Mouse (Mus musculus) erythroblast, embryonic 14.5 days (primary cell): ENCODE results near the gene Rnf213. TPM values are rescaled to one million over a fixed set of nuclear protein-coding genes. Genes with fewer than 3 reads are reported as not detected.

Source experiments
- H3K27me3 ChIP-seq: 2 replicates; pipeline ENCODE4 v1.6.1; 2012; ENCODE audit warnings: inconsistent platforms; ENCODE audit not compliant: control insufficient read depth
- H3K36me3 ChIP-seq: 2 replicates; pipeline ENCODE4 v1.6.1; 2012; ENCODE audit warnings: mild to moderate bottlenecking, inconsistent platforms; ENCODE audit not compliant: control insufficient read depth
- H3K4me1 ChIP-seq: 2 replicates; pipeline ENCODE4 v1.6.1; 2012; ENCODE audit warnings: inconsistent platforms; ENCODE audit not compliant: control insufficient read depth
- H3K4me3 ChIP-seq: replicated peaks from 2 replicates; pipeline ENCODE3; 2012; ENCODE audit warnings: moderate library complexity, mild to moderate bottlenecking, inconsistent platforms
- H3K9me3 ChIP-seq: 2 replicates; pipeline ENCODE4 v1.6.1; 2012; ENCODE audit warnings: low read length, inconsistent platforms, mixed read lengths; ENCODE audit not compliant: control insufficient read depth
- GATA1 ChIP-seq: IDR thresholded peaks from 2 replicates; pipeline ENCODE4 v1.6.1; 2012; ENCODE audit warnings: low read length, inconsistent platforms, mixed read lengths
- TAL1 ChIP-seq: IDR thresholded peaks from 3 replicates; pipeline ENCODE4 v1.6.1; 2012; ENCODE audit warnings: low read length, inconsistent platforms, mixed read lengths
- polyA plus RNA-seq: library from polyadenylated mRNA; stranded (reverse); fragments of >175 nt; gene quantifications from 2 replicates; pipeline ENCODE4 v1.2.3, GENCODE M21; 2012

Gene Rnf213
- polyA plus RNA-seq, 1 experiment = 0.01 TPM

DNA sequence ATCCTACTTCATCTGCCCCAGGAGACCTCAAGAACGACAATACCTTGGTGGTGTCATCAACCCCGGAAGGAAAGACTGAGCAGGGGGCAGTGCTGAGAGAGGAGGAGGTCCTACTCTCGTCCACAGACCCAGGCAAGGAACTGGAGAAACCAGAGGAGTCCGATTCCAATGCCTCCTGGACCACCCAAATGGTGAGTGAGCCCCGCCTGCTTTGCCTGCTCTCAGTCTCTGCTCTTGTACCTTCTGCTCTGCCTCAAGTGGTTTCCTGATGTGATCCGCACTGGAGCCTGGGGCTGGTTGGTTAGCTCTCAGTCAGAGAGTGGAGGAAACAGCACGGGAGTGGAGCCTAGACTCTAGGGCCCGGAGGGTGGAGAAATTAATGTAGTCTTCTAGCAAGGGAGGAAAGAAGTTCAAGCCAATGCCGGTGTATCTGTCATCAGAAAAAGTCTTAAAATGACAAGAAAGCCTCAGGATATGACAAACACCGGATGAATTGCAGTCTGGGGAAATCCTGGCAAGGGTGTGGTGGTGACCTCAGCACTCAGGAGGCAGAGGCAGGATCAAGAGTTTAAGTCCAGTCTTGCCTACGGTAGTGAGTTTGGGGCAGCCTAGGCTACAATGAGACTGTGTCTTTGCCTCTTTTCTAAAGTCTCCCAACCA is 9.7 kb downstream of the Rnf213 start:
- Histone ChIP-seq H3K9me3 (no peaks in the 10 kb centered on the region), H3K36me3 (peaks cover 5% of the 10 kb centered on the region), H3K4me3 (no peak overlapping the region), H3K27me3 (no peaks in the 10 kb centered on the region), H3K4me1 (no peaks in the 10 kb centered on the region)
- TF ChIP-seq GATA1 (no peak), TAL1 (no peak)

DNA sequence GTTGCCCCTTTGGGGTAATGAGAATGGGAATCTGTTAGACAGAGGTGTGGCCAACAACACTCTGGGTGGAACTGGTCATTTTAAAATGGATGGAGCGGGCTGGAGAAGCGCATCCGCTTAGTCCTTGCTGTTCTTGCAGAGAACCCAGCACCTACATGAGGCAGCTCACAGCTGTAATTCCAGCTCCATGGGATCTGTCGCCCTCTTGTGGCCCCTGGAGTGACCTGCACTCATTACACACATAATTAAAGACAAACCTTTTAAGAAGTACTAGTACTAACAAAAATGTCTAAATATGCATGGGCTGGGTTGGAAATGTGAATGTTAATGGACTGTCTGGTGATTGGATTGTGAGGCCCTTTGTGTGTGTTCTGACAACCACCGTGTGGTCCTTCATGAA is 11.7 kb downstream of the Rnf213 start:
- no peak overlapping the region for H3K4me3 ChIP-seq
- H3K36me3 ChIP-seq = peaks cover 15% of the 10 kb centered on the region
- H3K4me1 ChIP-seq = no peaks in the 10 kb centered on the region; the same call in 1 of the 2 replicates
- TF ChIP-seq TAL1 (no peak), GATA1 (no peak)
- H3K9me3 ChIP-seq = no peaks in the 10 kb centered on the region
- no peaks in the 10 kb centered on the region for H3K27me3 ChIP-seq

DNA sequence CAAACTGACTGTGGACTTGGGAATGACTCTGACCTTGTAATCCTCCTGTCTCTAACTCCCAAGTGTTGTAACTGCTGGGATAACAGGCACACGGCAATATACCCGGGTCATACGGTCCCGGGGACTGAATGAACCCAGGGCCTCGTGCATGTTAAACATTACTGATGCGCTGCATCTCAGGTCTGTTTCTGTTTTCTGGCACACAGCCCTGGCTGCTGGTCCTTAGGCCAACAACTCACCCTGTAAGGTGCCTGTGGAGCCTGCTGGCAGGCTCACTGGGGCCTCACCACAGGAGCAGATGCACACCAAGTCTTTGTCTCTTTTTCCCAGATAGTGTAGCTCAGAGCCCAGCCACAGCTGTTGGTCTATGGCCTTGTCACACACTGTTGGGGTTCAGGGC is 14.5 kb downstream of the Rnf213 start:
- Histone ChIP-seq H3K4me3 (no peak overlapping the region), H3K36me3 (peaks cover 28% of the 10 kb centered on the region), H3K27me3 (no peaks in the 10 kb centered on the region), H3K9me3 (no peaks in the 10 kb centered on the region), H3K4me1 (no peaks in the 10 kb centered on the region; the same call in 1 of the 2 replicates)
- no peak for TF ChIP-seq GATA1
- no peak for TF ChIP-seq TAL1

- no peak for TF ChIP-seq GATA1
- TF ChIP-seq TAL1 = no peak
- H3K27me3 ChIP-seq = no peaks in the 10 kb centered on the region
- H3K9me3 ChIP-seq = no peaks in the 10 kb centered on the region
- no peaks in the 10 kb centered on the region; the same call in 1 of the 2 replicates for H3K4me1 ChIP-seq
- no peak overlapping the region for H3K4me3 ChIP-seq
- H3K36me3 ChIP-seq = peaks cover 28% of the 10 kb centered on the region
Measured at GRCm38 (mm10) chr11:119407977-119408376, 15.1 kb downstream of the Rnf213 start.

DNA sequence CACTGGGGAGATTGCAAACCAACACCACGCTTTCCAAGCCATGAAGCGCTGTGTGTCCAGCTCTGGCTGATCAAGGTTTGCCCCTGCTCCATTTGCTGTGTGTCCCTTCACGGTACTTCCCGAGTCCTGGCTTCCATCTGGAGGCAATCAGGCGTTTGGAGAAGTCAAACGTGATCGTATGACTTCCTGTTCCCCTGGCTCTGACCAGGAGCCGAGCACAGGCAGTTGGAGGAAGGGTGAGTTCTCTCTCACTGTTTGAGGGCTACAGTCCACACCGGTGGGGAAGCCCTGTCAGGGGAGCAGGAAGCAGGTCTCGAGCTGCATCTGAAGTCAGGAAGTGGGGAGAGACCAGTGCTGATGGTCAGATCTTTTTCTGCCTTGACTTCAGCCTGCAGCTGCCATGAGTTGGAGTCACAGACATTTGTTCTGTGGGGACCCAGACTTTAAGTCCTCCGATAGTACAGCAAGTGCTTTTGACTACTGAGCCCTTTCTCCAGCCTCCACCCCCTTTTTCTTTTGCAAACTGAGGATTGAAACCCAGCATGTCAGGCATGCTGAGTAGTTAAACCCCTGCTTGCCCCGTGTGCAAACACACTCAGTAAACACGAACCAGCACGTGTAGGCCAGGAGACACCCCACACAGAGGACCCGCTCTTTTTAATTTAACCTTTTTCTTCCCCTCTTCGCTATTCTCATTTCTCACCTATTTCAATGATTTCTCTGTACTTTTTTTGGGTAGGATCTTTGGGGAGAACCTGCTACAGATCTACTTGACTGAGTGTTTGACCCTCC is 26.6 kb downstream of the Rnf213 start:
- H3K4me1 ChIP-seq = no peaks in the 10 kb centered on the region
- no peaks in the 10 kb centered on the region for H3K27me3 ChIP-seq
- H3K9me3 ChIP-seq = no peaks in the 10 kb centered on the region
- H3K4me3 ChIP-seq = no peak overlapping the region
- peaks cover 44% of the 10 kb centered on the region for H3K36me3 ChIP-seq
- TF ChIP-seq TAL1 = no peak
- no peak for TF ChIP-seq GATA1

DNA sequence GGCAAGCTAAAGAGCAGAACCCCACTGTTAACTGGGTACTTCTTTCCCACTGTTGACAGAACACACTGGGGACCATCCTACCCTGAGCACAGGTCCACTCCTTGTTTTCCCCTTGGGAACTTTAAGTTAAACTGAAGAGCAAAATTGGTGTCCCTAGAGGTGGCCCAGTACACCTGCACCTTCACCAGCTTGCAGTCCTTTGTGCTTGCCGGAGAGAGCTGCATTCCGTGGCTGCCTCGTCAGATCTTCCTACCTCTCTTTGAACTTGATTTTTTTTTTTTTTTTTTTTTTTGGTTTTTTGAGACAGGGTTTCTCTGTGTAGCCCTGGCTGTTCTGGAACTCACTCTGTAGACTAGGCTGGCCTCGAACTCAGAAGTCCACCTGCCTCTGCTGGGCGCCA is 27.5 kb downstream of the Rnf213 start:
- H3K4me3 ChIP-seq = no peak overlapping the region
- no peak for TF ChIP-seq TAL1
- TF ChIP-seq GATA1 = no peak
- H3K36me3 ChIP-seq = peaks cover 41% of the 10 kb centered on the region
- no peaks in the 10 kb centered on the region for H3K27me3 ChIP-seq
- no peaks in the 10 kb centered on the region for H3K9me3 ChIP-seq
- H3K4me1 ChIP-seq = no peaks in the 10 kb centered on the region

- no peak for TF ChIP-seq GATA1
- TF ChIP-seq TAL1 = no peak
- Histone ChIP-seq H3K4me1 (peaks cover 43% of the 10 kb centered on the region), H3K36me3 (peaks cover 32% of the 10 kb centered on the region)
Measured at GRCm38 (mm10) chr11:119427431-119427830, 34.5 kb downstream of the Rnf213 start.

DNA sequence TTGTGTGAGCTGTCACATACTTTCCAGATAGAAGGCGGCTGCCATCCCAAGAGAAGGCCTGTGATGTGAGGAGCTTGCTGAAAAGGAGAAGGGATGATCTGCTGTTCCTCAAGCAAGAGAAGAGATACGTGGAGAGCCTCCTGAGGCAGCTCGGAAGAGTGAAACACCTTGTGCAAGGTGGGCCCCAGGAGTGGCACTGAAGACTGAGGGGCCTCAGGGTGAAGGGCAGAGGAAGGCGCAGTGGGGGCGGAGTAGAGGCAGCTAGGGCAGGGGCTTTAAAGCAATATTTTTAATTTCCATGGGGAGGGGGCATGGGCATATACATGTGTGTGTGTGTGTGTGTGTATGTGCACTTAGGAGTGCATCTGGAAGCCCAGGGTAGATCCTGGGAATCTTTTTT is 35.1 kb downstream of the Rnf213 start:
- Histone ChIP-seq H3K36me3 (peaks cover 29% of the 10 kb centered on the region), H3K4me1 (peaks cover 48% of the 10 kb centered on the region)

More at GRCm38 (mm10) chr11:119427431-119427830, 34.5 kb downstream of the Rnf213 start:
- no peaks in the 10 kb centered on the region for H3K27me3 ChIP-seq
- no peak overlapping the region for H3K4me3 ChIP-seq
- no peaks in the 10 kb centered on the region for H3K9me3 ChIP-seq

GRCm38 (mm10) chr11:119428649-119429136 is 35.8 kb downstream of the Rnf213 start:
- Histone ChIP-seq H3K4me3 (peak overlapping the region; percentile 39), H3K36me3 (peaks cover 33% of the 10 kb centered on the region), H3K4me1 (peaks cover 55% of the 10 kb centered on the region), H3K27me3 (no peaks in the 10 kb centered on the region), H3K9me3 (no peaks in the 10 kb centered on the region)
- TF ChIP-seq TAL1 (no peak), GATA1 (peak; percentile 46; the same call in 1 of the 2 replicates)

More for the DNA sequence above, 35.1 kb downstream of the Rnf213 start:
- no peaks in the 10 kb centered on the region for H3K27me3 ChIP-seq
- H3K4me3 ChIP-seq = no peak overlapping the region
- no peak for TF ChIP-seq GATA1
- TF ChIP-seq TAL1 = no peak
- H3K9me3 ChIP-seq = no peaks in the 10 kb centered on the region
